Mouse (Mus musculus): ENCODE measurements around the gene Tmem199.

Gene Tmem199

DNA sequence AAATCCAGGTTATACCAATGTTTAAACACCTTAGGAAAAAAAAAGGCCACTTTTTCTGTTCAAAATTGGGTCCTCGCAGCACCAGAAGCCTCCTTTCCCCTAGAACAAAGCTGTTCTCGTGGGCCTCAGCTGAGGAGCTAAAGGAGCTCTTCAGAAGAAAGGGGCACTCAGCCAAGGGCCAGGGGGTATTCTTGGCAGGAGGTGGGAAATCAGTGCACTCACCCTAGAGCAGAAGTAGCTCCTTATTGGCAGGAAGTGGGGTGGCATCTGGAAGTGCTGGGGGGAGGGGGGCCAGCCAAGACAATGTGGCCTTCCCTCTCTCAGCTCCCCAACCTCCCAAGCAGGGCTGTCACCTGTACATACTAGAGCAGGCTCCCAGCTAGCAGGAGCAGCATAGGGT is 12.9 kb upstream of the Tmem199 start:
- no peak for DNase-seq (ENCODE audit: low spot score)

DNA sequence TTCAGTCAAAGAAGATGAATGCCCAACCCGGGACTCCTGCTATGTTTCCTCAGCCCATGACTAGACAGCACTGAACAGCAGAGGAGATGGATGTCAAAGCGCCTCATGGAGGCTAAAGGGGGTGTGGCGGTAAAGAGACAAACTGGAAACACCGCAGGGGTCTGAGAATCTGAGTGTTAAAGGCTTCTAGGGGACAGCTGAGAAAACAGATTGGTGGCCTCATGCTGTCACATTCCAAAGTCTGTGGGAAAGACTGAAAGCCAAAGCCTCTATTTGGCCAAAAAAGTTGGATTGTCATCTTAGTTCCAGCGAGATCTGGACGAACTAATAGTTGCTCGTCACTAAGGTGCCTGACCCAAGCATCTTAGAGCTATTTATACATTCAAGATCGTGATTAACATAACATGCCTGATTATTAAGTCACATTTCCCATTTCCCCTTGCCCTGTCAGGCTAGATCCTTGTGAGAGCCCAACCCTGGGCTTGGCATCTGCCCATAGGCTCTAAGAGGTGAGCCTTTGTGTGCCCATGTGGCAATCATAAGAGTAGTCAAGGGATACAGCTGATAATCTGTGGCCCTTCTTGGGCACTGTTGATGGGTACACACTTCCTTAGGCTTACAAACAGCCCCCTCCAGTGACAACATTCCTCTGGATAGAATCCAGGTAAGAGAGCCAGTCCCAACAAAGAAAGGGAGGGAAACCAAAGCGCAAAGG is 11.4 kb upstream of the Tmem199 start:
- DNase-seq (ENCODE audit: low spot score): no peak

DNA sequence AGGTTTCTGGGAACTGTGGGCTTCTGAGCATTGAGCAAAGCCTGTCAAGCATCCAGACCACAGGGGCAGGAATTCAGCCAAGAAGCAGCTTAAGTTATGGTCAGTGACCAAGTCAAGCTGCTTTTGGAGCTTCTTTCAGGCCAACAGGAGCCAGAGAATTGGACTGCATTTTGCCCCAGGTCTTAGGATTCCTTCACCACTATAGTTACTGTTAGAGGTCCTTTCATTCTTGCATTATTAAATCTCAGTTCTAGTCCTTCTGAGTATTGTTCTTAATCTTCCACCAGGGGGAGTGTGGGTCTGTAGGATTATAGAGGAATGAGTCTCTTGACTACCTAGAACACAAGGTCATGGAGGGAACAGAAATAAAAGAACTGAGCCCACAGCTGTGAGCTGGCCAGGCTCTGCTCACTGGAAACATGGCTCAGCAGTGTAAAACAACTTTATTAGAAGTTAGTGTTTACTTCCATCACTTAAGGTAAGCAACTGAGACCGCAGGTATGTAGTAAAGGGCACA is 10.6 kb upstream of the Tmem199 start:
- DNase-seq (ENCODE audit: low spot score): no peak

DNA sequence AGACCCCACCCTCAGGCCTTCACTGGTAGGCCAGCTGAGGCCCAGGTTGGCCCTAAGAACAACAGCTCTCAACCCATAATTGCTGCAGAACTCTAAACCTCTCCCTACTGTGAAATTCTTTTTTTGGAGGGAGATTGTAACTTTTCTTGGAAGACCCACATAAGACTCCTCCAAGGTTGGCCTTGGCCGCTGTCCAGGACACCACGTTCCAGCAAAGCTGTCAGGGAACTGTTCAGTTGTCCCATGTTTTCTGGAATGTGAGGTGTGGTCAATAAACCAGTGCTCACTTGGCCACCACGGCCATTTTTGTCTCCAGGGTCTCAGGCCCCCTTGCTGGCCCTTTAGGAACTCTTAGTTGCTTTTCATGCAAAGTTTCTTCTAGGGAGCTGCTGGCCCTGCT is 9.9 kb upstream of the Tmem199 start:
- no peak for DNase-seq (ENCODE audit: low spot score)

DNA sequence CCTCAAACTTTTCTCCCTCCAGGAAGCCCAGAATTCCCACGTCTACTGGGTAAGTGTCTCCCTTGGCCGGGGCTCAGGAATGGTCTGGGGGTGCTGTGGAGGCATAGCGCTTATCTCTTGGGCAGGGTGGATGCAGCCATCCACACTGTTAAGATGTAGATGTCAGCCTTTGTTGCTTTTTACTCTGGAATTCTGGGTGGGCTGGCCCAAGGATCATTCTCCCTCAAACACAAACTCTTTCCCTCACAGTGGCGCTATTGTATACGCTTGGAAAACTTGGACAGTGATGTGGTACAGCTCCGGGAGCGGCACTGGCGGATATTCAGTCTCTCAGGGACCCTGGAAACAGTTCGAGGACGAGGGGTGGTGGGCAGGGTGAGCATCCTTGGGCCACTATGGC is 7.0 kb upstream of the Tmem199 start:
- no peak for DNase-seq (ENCODE audit: low spot score)

DNA sequence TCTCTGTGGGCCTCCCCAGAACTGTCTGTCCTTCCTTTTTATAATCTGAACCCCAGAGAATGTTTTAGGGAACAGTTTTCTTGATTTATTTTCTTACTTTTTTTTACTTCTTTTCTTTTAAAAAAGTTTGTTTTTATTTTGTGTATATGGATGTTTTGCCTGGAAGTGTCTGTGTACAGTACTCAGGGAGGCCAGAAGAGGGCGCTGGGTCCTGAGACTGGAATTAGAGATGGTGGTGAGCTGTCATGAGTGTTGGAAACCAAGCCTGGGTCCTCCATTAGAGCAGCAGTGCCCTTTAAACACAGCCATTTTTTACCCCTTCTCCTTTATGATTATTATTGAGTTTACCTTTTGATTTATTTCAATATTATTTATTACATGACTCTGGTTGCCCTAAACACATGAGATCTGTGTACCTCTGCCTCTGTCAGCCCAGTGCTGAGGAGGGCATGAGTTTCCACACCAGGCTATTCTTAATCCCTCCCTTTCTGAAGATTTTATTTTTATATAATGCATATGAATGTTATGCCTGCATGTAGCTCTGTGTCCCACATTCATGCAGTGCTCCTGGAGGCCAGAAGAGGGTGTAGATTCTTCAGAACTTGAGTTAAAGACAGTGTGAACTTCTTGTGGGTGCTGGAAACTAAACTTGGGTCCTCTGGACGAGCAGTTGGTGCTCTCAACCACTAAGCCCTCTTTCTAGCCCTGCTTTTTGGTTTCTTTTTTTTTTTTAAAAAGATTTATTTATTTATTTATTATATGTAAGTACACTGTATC is 3.8 kb upstream of the Tmem199 start:
- DNase-seq (ENCODE audit: low spot score): no peak

DNA sequence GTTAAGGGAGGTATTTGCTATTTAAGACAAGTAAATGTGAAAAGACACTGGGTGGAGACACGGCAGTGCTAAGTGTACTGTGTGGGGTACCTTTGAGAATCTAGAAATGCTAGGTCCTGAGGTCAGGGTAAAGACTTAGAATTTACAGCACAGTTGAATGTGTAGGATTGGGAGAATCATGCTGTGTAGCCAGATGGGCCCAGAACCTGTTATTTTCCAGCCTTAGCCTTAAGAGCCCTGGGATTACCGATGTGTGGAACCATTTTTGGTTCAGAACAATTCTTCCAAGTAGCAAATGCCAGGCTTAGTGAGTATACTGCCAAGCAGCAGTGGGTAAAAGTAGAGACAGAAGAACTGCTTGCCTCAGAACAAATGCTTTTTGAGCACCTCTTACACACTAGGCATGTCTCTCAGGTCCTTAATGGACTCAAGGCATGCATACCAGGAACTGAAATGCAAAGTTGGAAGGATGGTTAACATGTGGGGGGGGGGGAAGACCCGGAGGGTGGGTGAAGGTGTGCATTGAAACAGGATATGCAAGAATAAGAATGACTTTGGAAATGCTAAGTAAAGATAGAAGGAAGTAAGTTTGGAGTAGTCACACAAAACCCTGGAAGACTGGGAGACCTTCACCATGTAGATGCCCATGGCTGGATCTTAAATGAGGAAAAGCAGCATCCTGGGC is 1.3 kb upstream of the Tmem199 start:
- DNase-seq (ENCODE audit: low spot score): no peak

DNA sequence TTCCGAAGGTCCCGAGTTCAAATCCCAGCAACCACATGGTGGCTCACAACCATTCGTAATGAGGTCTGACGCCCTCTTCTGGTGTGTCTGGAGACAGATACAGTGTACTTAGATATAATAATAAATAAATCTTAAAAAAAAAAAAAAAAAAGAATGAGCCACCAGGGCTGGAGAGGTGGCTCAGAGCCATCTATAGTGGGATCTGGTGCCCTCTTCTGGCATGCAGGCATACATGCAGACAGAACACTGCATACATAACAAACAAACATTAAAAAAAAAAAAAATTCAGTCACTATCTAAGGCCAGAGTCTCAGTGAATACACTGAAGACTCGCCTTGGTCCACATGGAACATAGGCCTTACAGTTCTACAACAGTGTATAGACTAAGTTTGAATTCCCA is 2.8 kb downstream of the Tmem199 start:
- no peak for DNase-seq (ENCODE audit: low spot score)

DNA sequence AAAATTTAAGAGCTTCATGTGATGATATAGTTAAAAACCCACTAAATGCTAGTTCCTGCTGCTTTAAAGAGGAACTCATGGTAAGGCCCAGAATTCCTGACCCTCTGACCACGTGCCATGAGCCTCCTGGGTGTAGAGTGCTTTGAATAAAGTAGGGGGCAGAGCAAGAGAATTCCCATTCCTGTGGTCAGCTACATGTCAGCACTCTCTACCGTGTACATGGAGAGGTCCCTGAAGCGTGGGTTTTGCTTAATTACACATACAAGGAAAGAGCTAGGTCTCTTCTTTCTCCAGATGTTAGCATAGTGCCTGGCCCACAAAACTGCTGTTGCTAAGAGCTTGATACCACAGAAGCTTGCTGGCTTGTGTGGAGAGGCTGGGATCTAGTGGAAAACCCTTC is 6.5 kb downstream of the Tmem199 start:
- no peak for DNase-seq (ENCODE audit: low spot score)

DNA sequence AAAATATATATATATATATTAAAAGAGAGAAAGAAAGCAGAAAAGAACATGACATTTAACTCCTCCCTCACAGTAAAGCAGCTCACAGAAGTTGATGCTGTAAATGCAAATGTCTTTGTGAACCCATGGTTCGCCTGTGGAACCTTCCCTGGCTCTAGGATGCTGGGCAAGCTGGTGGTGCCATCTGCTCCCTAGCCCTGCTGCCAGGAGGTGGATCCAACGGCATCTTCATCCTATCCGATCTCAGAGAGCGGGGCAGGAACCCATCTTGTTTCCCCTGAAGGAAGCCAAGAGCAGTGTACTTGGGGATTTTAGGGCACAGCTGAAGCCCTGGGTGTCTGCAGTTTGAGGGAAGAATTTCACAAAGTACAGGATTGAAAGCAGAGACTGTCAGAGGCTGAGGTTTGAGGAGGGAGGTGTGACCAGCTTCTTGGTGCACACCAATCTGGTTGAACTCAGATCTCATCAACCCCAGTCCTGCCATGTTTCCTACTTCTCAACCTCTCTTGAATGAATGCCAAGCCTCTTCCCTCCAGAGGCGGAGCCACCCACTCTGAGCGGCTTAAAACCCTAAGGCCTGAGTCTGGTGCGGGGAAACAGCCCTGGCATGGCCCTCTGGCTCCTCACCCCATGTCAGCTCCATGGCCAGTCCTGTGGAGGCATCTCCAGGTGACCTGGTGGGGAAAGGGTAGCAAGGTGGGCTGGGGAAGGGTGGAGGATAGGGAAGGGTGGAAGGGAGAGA is 8.9 kb downstream of the Tmem199 start, which contains the start of gene Sebox:
Sebox (plus strand) TSS at position 539 of the 742 bp plus-strand sequence.
- DNase-seq (ENCODE audit: low spot score): no peak

DNA sequence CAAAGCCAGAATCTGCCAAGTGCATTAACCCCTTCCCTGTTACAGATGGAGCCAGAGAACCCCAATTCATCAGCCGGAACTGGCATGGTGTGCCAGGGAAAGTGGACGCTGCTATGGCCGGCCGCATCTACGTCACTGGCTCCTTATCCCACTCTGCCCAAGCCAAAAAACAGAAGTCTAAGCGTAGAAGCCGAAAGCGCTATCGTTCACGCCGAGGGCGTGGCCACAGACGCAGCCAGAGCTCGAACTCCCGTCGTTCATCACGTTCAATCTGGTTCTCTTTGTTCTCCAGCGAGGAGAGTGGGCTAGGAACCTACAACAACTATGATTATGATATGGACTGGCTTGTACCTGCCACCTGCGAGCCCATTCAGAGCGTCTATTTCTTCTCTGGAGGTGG is 10.4 kb downstream of the Tmem199 start:
- no peak for DNase-seq (ENCODE audit: low spot score)

DNA sequence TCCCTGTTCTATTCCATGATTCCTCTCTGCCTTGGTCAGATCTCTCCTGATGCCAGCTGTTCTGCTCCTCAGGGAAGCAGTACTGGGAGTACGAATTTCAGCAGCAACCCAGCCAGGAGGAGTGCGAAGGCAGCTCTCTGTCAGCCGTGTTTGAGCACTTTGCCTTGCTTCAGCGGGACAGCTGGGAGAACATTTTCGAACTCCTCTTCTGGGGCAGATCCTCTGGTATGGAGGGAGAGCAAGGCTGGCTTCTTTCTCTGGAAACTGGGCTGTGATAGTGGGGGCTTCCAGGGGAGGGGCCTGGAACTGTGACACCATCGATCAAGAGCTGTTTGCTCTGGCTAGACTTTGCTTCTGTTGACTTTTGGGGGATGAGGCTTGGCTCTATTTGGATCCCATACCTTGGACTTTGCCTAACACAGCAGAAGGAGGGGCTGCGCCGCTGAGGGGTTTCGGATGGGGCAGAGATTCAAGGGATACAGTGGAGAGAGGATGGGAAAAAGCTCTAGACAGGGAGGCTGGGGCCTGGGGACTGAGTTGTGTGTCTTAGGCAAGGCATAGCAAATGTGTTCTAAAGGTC is 11.3 kb downstream of the Tmem199 start:
- DNase-seq (ENCODE audit: low spot score): no peak

DNA sequence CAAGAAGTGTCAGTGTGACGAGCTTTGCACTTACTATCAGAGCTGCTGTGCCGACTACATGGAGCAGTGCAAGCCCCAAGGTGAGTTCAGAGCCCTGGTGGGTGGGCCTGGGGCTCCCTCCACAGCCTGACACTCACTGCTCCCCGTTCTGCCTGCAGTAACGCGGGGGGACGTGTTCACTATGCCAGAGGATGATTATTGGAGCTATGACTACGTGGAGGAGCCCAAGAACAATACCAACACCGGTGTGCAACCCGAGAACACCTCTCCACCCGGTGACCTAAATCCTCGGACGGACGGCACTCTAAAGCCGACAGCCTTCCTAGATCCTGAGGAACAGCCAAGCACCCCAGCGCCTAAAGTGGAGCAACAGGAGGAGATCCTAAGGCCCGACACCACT is 12.4 kb downstream of the Tmem199 start:
- no peak for DNase-seq (ENCODE audit: low spot score)

DNA sequence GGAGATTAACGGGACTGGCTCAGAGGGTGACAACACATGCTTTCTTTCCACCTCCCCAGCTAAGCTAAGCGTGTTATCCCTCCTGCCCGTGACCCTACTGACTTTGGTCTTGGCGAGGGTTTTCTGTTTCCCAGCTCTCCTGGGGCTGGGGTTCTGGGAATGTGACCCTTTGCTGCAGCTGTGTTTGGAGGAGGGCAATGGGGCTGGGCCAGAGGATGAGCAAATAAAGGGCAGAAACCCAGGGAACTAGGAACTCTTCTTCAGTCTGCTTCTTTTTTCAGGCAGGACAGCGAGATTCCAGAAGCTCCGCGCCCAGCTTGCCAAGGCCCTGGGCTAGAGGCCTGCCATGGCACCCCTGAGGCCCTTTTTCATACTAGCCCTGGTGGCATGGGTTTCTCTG is 13.0 kb downstream of the Tmem199 start, which contains the start of gene Vtn:
Vtn (plus strand) TSS at position 88 of the 400 bp plus-strand sequence.
- DNase-seq (ENCODE audit: low spot score): no peak

DNA sequence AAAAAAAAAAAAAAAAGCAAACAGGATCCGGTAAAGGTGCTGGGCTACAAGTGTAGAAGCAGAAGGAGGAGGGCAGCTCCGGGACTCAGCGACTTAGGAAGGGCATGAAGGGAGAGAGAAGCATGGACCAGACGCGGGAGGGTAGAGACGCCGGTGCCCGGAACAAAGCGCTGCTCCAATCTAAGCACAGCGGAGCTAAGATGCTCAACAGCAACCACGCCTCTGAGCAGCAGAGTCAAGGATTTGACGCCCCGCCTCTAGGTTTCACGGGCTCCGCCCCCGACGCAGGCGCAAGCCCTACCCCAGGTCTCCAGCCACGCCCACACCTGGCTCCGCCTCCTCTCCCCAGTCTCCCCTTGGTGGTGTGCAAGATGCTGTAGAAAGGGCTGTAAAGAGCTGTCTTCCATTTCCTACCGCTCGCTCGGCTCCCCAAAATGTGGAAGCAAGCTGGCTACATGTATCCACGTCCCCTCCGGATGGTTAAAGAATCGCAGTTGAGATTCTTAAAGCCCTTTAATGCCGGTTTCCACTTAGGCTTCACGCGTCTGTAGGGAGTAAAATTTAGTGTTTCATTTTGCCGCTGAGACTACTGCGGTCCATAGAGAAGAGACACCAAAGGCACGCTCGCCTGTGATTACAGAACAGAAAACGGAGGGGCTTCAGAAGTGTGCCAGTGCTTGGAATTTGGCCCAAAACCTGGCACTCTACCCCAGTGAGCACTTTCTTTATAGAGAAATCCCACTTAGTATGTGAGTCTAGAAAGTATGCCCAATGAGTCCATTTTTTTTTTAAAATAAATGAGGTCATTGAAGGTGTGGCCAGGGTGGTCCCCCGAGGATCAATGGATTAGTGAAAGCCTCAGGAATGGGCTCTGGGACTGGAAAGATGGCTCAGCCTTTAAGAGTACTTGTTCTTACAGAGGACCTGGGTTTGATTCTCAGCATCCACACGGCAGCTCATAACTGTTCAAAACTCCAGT is 14.1 kb downstream of the Tmem199 start, which contains the start of gene Sarm1:
Sarm1 (minus strand) TSS at position 211 of the 979 bp plus-strand sequence.
- peak; percentile 90 for DNase-seq (ENCODE audit: low spot score)

DNA sequence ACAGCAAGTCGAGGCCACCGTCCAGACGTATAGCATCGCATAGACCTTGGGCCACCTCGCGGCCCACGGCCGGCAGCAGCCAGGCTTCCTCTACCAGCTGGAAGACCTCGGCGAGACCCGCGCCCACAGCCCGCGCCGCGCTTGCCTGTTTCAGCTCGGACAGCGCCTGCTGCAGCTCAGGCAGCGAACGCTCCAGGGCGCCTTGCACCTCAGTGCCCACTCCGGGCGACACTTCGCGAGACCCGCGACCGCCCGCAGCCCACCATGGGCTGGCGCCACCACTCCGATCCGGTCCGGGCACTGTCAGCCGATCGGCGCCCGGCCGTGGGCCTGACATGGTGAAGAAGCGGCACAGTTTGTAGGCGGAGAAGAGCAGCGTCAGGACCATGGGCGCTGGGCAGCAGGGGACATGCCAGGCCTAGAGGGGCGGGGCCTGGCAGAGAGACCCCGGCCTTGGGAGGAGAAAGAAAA is 14.9 kb downstream of the Tmem199 start:
- DNase-seq (ENCODE audit: low spot score): peak; percentile 37

DNA sequence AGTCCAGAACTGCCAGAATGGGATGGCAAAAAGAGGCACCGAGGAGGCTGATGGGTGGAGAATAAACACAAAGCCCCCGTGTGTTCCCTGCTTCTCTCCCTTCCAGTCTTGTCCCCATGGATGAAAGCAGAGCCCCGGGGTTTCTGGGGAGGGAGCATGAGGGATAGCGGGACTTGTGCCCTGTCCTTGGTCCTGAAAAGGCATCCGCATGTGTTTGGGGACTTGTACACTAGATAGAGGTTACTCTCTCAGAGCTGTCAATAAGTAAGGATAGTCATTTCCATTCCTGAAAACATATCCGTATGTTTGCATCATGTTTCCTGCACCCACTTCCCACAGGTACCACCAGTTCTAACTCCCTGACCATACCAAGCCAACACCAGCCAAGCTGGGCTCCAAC is 16.1 kb downstream of the Tmem199 start:
- peak; percentile 41 for DNase-seq (ENCODE audit: low spot score)

DNA sequence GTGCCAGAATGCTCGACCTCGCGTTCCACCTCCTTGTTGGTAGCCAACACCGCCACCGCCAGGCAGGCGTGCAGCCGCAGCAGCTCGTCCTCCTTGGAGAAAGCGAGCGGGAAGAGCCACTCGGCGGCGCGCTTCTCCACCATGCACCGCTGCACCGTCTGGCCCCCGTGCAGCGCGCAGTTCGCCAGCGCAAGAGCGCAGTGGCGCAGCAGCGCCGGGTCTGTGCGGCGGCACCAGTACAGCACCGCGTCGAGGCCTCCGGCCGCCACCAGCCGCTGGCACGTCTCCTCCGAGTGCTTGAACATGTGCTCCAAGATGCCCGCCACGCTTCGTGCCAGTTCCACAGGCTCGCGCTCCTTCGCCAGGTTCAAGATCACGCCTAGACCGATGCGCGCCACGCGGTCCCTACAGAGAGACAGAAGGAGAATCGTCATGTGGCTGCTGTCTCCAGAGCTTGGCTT is 21.2 kb downstream of the Tmem199 start:
- DNase-seq (ENCODE audit: low spot score): peak; percentile 58

DNA sequence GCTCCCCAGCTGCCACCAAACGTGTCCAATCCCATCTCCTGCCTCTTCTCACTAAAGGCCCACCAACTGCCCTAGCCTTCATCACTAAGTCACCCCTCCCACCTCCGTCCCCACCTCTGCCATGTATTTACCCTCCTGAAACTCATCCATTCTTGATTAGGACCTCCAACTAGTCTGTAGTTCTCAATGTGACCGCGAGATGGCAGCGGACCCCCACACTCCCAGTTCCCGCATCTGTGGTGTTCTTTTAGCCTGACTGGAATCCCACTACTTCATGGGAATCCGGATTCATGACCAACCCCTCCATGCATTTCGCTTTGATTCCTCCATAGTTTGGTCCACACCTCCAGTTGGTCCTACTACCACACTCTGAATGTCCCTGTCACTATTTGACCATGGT is 23.8 kb downstream of the Tmem199 start:
- peak; percentile 62 for DNase-seq (ENCODE audit: low spot score)

DNA sequence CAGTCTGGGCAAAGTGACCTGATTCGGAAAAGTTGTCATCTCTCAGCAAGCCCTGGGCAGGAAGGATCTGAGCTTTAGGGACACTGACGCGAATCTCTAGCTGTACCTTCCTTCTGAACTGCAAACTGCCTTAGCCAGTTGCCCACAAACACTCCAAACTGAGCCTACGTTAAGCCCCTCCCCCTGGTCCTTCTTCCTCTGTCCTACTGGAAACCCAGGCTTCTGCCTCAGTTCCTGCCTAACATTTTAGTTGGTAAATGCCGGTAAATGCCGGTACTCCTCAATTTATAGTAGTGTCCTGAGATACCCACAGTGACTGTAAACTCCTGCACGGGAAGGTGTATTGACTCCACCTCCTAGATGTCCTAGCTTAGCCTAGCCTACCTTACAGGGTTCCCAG is 28.3 kb downstream of the Tmem199 start:
- DNase-seq (ENCODE audit: low spot score): no peak

Measured in ovary, postnatal 36 days (tissue).